Mouse (Mus musculus): Measurements from ENCODE around the gene Rpl12. TPM values are rescaled to one million over a fixed set of nuclear protein-coding genes. Genes with fewer than 3 reads are reported as not detected.
"Not testable (repeated sequence)": the region's sequence is repeated elsewhere in the genome, so short reads cannot be mapped to it uniquely, and the experiment has no call there.

Gene Rpl12
- polyA plus RNA-seq, 1 experiment from 2014 or later = 78.7 TPM

GRCm38 (mm10) chr2:33009055-33009454 lies 47.7 kb downstream of the Rpl12 start:
- H3K27me3 ChIP-seq (replicated peaks; ENCODE audit: control insufficient read depth, insufficient read depth, low read length) = not testable (repeated sequence)

DNA sequence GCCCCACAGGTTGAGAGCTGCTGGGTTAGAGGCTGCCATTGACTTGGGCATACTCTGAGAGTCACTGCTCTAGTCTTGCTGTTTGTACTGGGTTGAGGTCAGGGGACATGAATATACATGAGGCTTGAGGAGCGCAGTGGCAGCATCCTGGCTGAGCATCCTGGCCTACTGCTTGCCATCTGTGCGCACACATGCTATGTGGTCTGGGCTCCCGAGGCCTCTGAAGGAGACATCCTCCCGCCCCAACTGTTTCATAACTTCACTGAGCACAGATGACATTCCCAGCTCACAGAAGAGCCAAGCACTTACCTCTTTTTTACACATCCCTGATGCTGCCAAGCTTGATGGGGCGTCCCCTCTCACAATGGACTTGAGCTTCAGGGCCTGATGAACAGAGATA lies 53.5 kb downstream of the Rpl12 start:
- no peak overlapping the region for H3K4me3 ChIP-seq (ENCODE audit: low read length)
- no peaks in the 10 kb centered on the region for H3K4me1 ChIP-seq (ENCODE audit: control insufficient read depth, insufficient read depth, low read depth, low read length)
- WGBS = 50% methylated on average over 5 of the region's 5 CpGs
- no peaks in the 10 kb centered on the region for H3K9me3 ChIP-seq (ENCODE audit: control insufficient read depth, low read length)
- H3K4me2 ChIP-seq (ENCODE audit: low read length) = no peak overlapping the region
- no peaks in the 10 kb centered on the region for H3K27me3 ChIP-seq (replicated peaks; ENCODE audit: control insufficient read depth, insufficient read depth, low read length)
- H3K27ac ChIP-seq (ENCODE audit: low read depth, low read length) = no peak overlapping the region
- peaks cover 5% of the 10 kb centered on the region; the same call in 1 of the 2 replicates for H3K36me3 ChIP-seq (ENCODE audit: control insufficient read depth, insufficient read depth, low read length)
- peak; percentile 45; the same call in 1 of the 2 replicates for ATAC-seq
- no peak overlapping the region for H3K9ac ChIP-seq (ENCODE audit: low read depth, low read length)

More at GRCm38 (mm10) chr2:33009055-33009454, 47.7 kb downstream of the Rpl12 start:
- H3K9ac ChIP-seq (ENCODE audit: low read depth, low read length); H3K9me3 ChIP-seq (ENCODE audit: control insufficient read depth, low read length); ATAC-seq; H3K4me2 ChIP-seq (ENCODE audit: low read length); H3K4me3 ChIP-seq (ENCODE audit: low read length); H3K27ac ChIP-seq (ENCODE audit: low read depth, low read length); H3K4me1 ChIP-seq (ENCODE audit: control insufficient read depth, insufficient read depth, low read depth, low read length): not testable (repeated sequence)
- WGBS = 91% methylated on average over 4 of the region's 4 CpGs
- H3K36me3 ChIP-seq (ENCODE audit: control insufficient read depth, insufficient read depth, low read length) = peaks cover 13% of the 10 kb centered on the region

Other genes with a start within 250 kb of the Rpl12 start
- 63.6 and 69.4 TPM in 2 replicates for gene Cdk9, start 248.5 kb upstream of the Rpl12 start, polyA plus RNA-seq (2015; fragmentation: Nextera tagmentation; extraction: Ambion mirVana)
- 58.5 and 58.6 TPM in 2 replicates for gene Sh2d3c, start 240.5 kb upstream of the Rpl12 start, polyA plus RNA-seq (2015; fragmentation: Nextera tagmentation; extraction: Ambion mirVana)
- 2.6 and 3.4 TPM in 2 replicates for gene 6330409D20Rik, start 220.5 kb upstream of the Rpl12 start, polyA plus RNA-seq (2015; fragmentation: Nextera tagmentation; extraction: Ambion mirVana)
- 50.8 and 56.9 TPM in 2 replicates for gene Tor2a, start 204.3 kb upstream of the Rpl12 start, polyA plus RNA-seq (2015; fragmentation: Nextera tagmentation; extraction: Ambion mirVana)
- gene Ttc16, start 185.9 kb upstream of the Rpl12 start, polyA plus RNA-seq (2015; fragmentation: Nextera tagmentation; extraction: Ambion mirVana) = 0.53 and 0.60 TPM in 2 replicates
- gene Ptrh1, start 185.8 kb upstream of the Rpl12 start, polyA plus RNA-seq (2015; fragmentation: Nextera tagmentation; extraction: Ambion mirVana) = 6.5 and 6.8 TPM in 2 replicates
- gene Cfap157, start 177.1 kb upstream of the Rpl12 start, polyA plus RNA-seq (2015; fragmentation: Nextera tagmentation; extraction: Ambion mirVana) = 0.75 and 1.1 TPM in 2 replicates
- 357 and 362 TPM in 2 replicates for gene Stxbp1, start 114.3 kb upstream of the Rpl12 start, polyA plus RNA-seq (2015; fragmentation: Nextera tagmentation; extraction: Ambion mirVana)
- 31.7 and 37.0 TPM in 2 replicates for gene Fam129b, start 85.4 kb upstream of the Rpl12 start, polyA plus RNA-seq (2015; fragmentation: Nextera tagmentation; extraction: Ambion mirVana)
- gene Lrsam1, start 55 bp downstream of the Rpl12 start, polyA plus RNA-seq (2015; fragmentation: Nextera tagmentation; extraction: Ambion mirVana) = 24.5 and 28.3 TPM in 2 replicates
- 23.2 and 26.0 TPM in 2 replicates for gene Slc2a8, start 20.5 kb downstream of the Rpl12 start, polyA plus RNA-seq (2015; fragmentation: Nextera tagmentation; extraction: Ambion mirVana)
- gene Garnl3, start 170.1 kb downstream of the Rpl12 start, polyA plus RNA-seq (2015; fragmentation: Nextera tagmentation; extraction: Ambion mirVana) = 65.9 and 68.7 TPM in 2 replicates

All from hindbrain, embryonic 16.5 days (tissue).